Mouse (Mus musculus): Measurements from ENCODE around the gene Txn1. TPM values are rescaled to one million over a fixed set of nuclear protein-coding genes. Genes with fewer than 3 reads are reported as not detected.

The Txn1 gene
- polyA plus RNA-seq (2014; fragmentation: Illumina TruSeq; extraction: RNeasy Lipid Tissue Mini Kit (QIAGEN cat#74804); ENCODE audit: low read depth, low replicate concordance) = 28.4 TPM

DNA sequence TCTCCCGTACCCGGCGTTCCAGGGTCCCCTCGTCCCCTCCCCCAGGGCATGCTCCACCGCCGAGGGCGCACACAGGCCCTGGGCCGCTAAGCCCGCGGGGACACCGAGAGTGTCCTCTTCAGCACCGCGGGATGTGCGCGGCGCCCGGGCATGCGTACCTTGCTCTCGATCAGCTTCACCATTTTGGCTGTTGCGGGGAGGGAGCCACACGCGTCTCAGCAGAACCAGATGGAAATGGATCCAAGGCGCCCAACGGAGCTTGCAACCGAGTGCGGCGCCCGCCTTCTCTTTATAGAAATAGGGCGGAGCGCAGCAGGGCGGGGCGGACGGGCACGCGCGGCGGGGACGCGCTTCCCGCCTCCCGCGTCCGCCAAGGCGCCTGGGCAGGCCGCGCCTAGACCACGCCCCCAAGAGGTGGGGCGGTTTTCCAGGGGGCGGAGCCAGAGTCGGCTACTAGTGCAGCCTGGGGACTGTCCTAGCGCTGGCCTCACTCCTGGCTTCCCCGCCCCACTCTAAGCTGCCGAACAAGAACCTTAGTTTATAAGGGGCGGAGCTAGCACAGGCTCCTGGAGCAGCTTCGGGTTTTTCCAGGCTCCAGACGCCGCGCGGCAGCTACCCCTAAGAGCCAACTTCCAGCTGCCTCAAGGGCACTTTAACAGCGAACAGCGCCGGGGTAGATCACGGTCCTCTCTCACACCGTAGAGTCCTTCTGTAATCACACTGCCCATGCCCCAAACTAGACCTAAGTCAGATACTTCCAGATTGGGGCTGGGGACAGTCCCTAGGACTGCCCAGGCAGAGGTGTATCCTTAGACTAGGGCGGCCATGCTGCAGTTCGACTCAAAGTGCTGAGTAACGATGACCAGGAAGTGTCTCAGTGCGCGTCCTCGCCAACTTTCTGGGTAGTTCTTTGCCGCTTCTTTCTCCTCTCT is at the start of gene Txn1:
Txn1 (minus strand) TSS at position 383 of the 932 bp plus-strand sequence.

DNA sequence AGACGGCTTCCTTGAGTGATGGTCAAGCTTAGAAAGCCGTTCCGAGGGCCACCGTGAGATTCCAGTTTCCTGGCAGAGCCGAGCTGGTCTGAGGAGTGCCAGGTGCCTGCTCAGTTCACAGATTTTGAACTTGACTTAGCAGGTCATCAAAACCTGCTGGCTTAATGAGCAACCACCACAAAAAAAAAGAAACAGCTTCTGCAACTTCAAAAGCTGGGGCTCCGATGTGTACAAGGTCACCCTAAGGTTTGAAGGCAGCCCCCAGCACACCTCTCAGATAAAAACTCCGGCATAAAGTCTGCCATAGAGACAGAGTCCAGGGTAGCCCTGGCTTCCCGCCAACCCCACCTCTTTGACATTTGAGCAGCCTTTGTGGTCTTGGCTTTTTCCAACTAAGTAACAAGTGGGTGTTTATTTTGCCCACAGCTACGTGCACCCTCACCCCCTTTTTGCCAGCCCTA is 40.0 kb downstream of the Txn1 start, which contains the start of gene D630039A03Rik:
D630039A03Rik (minus strand) TSS at position 97 of the 461 bp plus-strand sequence.

Other genes starting within 250 kb of the Txn1 start
- 9.8 TPM for gene Akap2, start 238.8 kb downstream of the Txn1 start, polyA plus RNA-seq (2014; fragmentation: Illumina TruSeq; extraction: RNeasy Lipid Tissue Mini Kit (QIAGEN cat#74804); ENCODE audit: low read depth, low replicate concordance)
- not detected for gene D630039A03Rik, start 40.1 kb downstream of the Txn1 start, polyA plus RNA-seq (2014; fragmentation: Illumina TruSeq; extraction: RNeasy Lipid Tissue Mini Kit (QIAGEN cat#74804); ENCODE audit: low read depth, low replicate concordance)
- 791 TPM for gene Txndc8, start 52.7 kb upstream of the Txn1 start, polyA plus RNA-seq (2014; fragmentation: Illumina TruSeq; extraction: RNeasy Lipid Tissue Mini Kit (QIAGEN cat#74804); ENCODE audit: low read depth, low replicate concordance)

Measured in testis, adult 10 weeks (tissue).